Mouse (Mus musculus) heart, postnatal 0 days (tissue): ENCODE measurements at regions not wholly inside any gene's neighbourhood (a gene's known extent, or its start where the extent isn't known, plus 50 kb on each side); places are given as distances from the start of the nearest gene placed in this dataset.

Experiments
- ATAC-seq: fragments of 200-750 bp; cut with Nextera tagmentation; 2 replicates; pipeline ENCODE4 v1.8.0; 2017; ENCODE audit warnings: low read depth, moderate number of reproducible peaks, moderate library complexity; ENCODE audit not compliant: insufficient read depth
- DNase-seq: peaks from one replicate; pipeline ENCODE4 v3.0.0-alpha.2; 2016; ENCODE audit warnings: low spot score
- H3K27ac ChIP-seq: fragments of 300-500 bp; sonication (generic); 2 replicates; pipeline ENCODE4 v1.5.1; 2014; ENCODE audit warnings: low read depth, mild to moderate bottlenecking
- H3K27me3 ChIP-seq: fragments of 300-500 bp; sonication (generic); 2 replicates; pipeline ENCODE4 v1.6.1; 2014; ENCODE audit warnings: low read length, mixed read lengths; ENCODE audit not compliant: control insufficient read depth, insufficient read depth
- H3K36me3 ChIP-seq: fragments of 300-500 bp; sonication (generic); replicated peaks from 2 replicates; pipeline ENCODE4 v1.6.1; 2014; ENCODE audit warnings: low read length, mixed read lengths; ENCODE audit not compliant: control insufficient read depth, insufficient read depth
- H3K4me1 ChIP-seq: fragments of 300-500 bp; sonication (generic); 2 replicates; pipeline ENCODE4 v1.6.1; 2014; ENCODE audit warnings: antibody characterized with exemption; ENCODE audit not compliant: control insufficient read depth, insufficient read depth
- H3K4me2 ChIP-seq: fragments of 300-500 bp; sonication (generic); 2 replicates; pipeline ENCODE4 v1.6.1; 2014; ENCODE audit warnings: low read depth, mild to moderate bottlenecking, low read length, moderate library complexity
- H3K4me3 ChIP-seq: fragments of 300-500 bp; sonication (generic); 2 replicates; pipeline ENCODE4 v1.5.1; 2014; ENCODE audit warnings: low read depth, low read length
- H3K9ac ChIP-seq: fragments of 300-500 bp; sonication (generic); replicated peaks from 2 replicates; pipeline ENCODE4 v1.6.1; 2014; ENCODE audit warnings: low read depth, low read length, mixed read lengths
- H3K9me3 ChIP-seq: fragments of 300-500 bp; sonication (generic); replicated peaks from 2 replicates; pipeline ENCODE4 v1.6.1; 2016; ENCODE audit warnings: low read length; ENCODE audit not compliant: control insufficient read depth
- CTCF ChIP-seq: IDR thresholded peaks from 2 replicates; pipeline ENCODE4 v1.5.1; 2016; ENCODE audit warnings: antibody characterized with exemption, control low read depth, low read depth
- EP300 ChIP-seq: IDR thresholded peaks from 2 replicates; pipeline ENCODE4 v1.6.1; 2016; ENCODE audit warnings: antibody characterized with exemption, low read depth
- WGBS: fragments of 180-500 bp; shearing (Covaris S2); extraction: QIAGEN DNeasy Blood & Tissue Kit; methylation state at CpG from one replicate; pipeline ENCODE4 v1.1.7; 2014; 5-methylcytosine and 5-hydroxymethylcytosine counted together

GRCm38 (mm10) chr13:97694356-97694990 is 66.0 kb downstream of the Gm10260 start:
- Histone ChIP-seq H3K9me3 (no peaks in the 10 kb centered on the region), H3K9ac (no peak overlapping the region), H3K27me3 (no peaks in the 10 kb centered on the region), H3K27ac (no peak overlapping the region), H3K36me3 (no peaks in the 10 kb centered on the region), H3K4me3 (no peak overlapping the region), H3K4me2 (no peak overlapping the region), H3K4me1 (no peaks in the 10 kb centered on the region)
- ATAC-seq (no peak), DNase-seq (no peak)
- 70% methylated on average over 9 of the region's 9 CpGs for WGBS
- no peak for TF ChIP-seq EP300
- no peak for TF ChIP-seq CTCF

DNA sequence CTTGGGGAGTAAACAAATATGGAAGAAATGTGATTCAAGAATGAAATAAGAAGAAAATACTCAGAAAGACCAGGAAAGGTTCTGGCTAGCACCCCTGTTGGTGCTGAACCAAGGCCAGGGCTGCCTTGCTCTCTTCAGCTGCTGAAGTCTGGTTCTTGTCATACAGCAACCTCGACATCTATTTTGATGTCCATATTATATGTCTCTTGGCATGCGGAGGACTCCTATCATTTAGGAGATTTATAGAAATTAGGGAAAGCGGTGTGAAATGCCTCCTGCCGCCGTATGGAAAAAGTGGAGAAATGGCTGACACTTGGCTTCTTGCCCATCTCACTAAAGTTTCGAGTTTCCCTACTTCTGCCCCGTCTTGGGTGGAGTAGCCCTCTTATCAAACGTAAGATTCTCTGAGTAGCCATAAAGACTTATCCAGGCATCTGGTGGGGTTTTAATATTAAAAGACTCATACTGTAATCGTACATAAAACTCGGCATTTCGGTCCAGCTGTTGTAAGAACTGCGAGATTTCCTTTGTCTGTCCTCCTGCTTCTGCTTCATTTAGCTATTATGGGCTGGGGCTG is 72.0 kb downstream of the Gm10260 start:
- Histone ChIP-seq H3K36me3 (no peaks in the 10 kb centered on the region), H3K9ac (no peak overlapping the region), H3K4me2 (no peak overlapping the region), H3K4me3 (no peak overlapping the region), H3K4me1 (no peaks in the 10 kb centered on the region), H3K9me3 (no peaks in the 10 kb centered on the region), H3K27ac (no peak overlapping the region), H3K27me3 (no peaks in the 10 kb centered on the region)
- WGBS: 75% methylated on average over 12 of the region's 12 CpGs
- DNase-seq (no peak), ATAC-seq (no peak)
- TF ChIP-seq EP300 (no peak), CTCF (no peak)

GRCm38 (mm10) chr13:97683836-97684235 is 76.6 kb downstream of the Gm10260 start:
- H3K9ac ChIP-seq: no peak overlapping the region
- no peak for DNase-seq
- whole genome bisulfite sequencing: 80% methylated on average over 6 of the region's 6 CpGs
- ATAC-seq: no peak
- H3K9me3 ChIP-seq: no peaks in the 10 kb centered on the region
- TF ChIP-seq EP300 (no peak), CTCF (no peak)
- no peak overlapping the region for H3K4me3 ChIP-seq
- no peaks in the 10 kb centered on the region for H3K36me3 ChIP-seq
- no peak overlapping the region for H3K4me2 ChIP-seq
- H3K27ac ChIP-seq: no peak overlapping the region
- no peaks in the 10 kb centered on the region for H3K27me3 ChIP-seq
- H3K4me1 ChIP-seq: no peaks in the 10 kb centered on the region

GRCm38 (mm10) chr13:97681228-97681987 is 79.0 kb downstream of the Gm10260 start:
- Histone ChIP-seq H3K4me2 (no peak overlapping the region), H3K9me3 (no peaks in the 10 kb centered on the region), H3K4me3 (no peak overlapping the region), H3K9ac (no peak overlapping the region), H3K4me1 (no peaks in the 10 kb centered on the region), H3K27me3 (no peaks in the 10 kb centered on the region), H3K36me3 (no peaks in the 10 kb centered on the region), H3K27ac (no peak overlapping the region)
- ATAC-seq (no peak), DNase-seq (no peak)
- 66% methylated on average over 6 of the region's 6 CpGs for WGBS
- no peak for TF ChIP-seq EP300
- no peak for TF ChIP-seq CTCF

GRCm38 (mm10) chr13:97680283-97680896 is 80.0 kb downstream of the Gm10260 start:
- no peak overlapping the region for H3K4me2 ChIP-seq
- no peak for TF ChIP-seq EP300
- TF ChIP-seq CTCF: no peak
- no peak for ATAC-seq
- DNase-seq: no peak
- H3K9me3 ChIP-seq: no peaks in the 10 kb centered on the region
- H3K9ac ChIP-seq: no peak overlapping the region
- no peak overlapping the region for H3K27ac ChIP-seq
- no peaks in the 10 kb centered on the region for H3K4me1 ChIP-seq
- no peak overlapping the region for H3K4me3 ChIP-seq
- H3K27me3 ChIP-seq: no peaks in the 10 kb centered on the region
- H3K36me3 ChIP-seq: no peaks in the 10 kb centered on the region
- WGBS: 62% methylated on average over 5 of the region's 5 CpGs
